39 mouse cellular contexts compared by ENCODE assay signal in the genomic region with DNA sequence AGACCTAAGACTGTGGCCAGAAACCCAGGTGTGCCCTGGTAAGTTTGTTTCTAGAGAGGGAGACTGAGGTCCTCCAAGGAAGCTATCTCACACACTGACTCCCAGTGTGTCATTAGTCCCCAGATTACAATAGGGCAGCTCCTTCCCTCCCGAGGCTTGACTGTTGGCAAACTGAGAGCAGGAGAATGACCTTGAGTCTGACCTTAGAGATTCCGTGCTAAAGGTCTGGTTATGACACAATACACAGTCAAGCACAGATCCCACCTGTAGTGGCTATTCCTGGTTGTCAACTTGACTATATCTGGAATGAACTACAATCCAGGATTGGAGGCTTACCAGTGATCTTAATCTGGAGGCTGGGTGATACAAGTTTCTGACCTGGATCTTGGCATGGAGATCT. TPM values are rescaled to one million over a fixed set of nuclear protein-coding genes. Genes with fewer than 3 reads are reported as not detected.
"Had no signal": no experiment of that assay in that cellular context is flagged by ENCODE, and none has a peak within 500 bp of the region (broad histone marks: within the 10 kb centered on the region; RNA-seq: fewer than 3 reads in every experiment).

No protein-coding gene starts in this region.

- H3K9ac ChIP-seq: embryonic facial prominence, embryonic 12.5 days; embryonic facial prominence, embryonic 13.5 days; embryonic facial prominence, embryonic 15.5 days; forebrain, embryonic 12.5 days; forebrain, embryonic 13.5 days; forebrain, embryonic 15.5 days; forebrain, postnatal 0 days had no signal

- H3K4me1 ChIP-seq: embryonic facial prominence, embryonic 12.5 days; embryonic facial prominence, embryonic 13.5 days; embryonic facial prominence, embryonic 15.5 days; forebrain, embryonic 12.5 days; forebrain, embryonic 13.5 days; forebrain, embryonic 15.5 days had no signal

- H3K36me3 ChIP-seq: embryonic facial prominence, embryonic 12.5 days; embryonic facial prominence, embryonic 13.5 days; embryonic facial prominence, embryonic 15.5 days had no signal

- H3K4me2 ChIP-seq: embryonic facial prominence, embryonic 12.5 days; embryonic facial prominence, embryonic 13.5 days; embryonic facial prominence, embryonic 15.5 days; forebrain, embryonic 12.5 days; forebrain, embryonic 13.5 days; forebrain, embryonic 15.5 days had no signal

- H3K9me3 ChIP-seq: embryonic facial prominence, embryonic 10.5 days; embryonic facial prominence, embryonic 12.5 days; embryonic facial prominence, embryonic 13.5 days; embryonic facial prominence, embryonic 15.5 days; forebrain, embryonic 10.5 days; forebrain, embryonic 12.5 days; forebrain, embryonic 13.5 days; forebrain, embryonic 15.5 days had no signal

- DNase-seq: cerebellum, adult 2 months; cerebellum, adult 8-10 months; cerebellum, adult 9-10 months; cerebellum, adult 9-11 months; cerebellum, postnatal 10 days; cerebellum, postnatal 14 days; cerebellum, postnatal 25 days; cerebellum, postnatal 36 days; embryo, embryonic 11 days; forebrain, postnatal 0 days; gastrocnemius, adult 2 months; gastrocnemius, postnatal 10 days; gastrocnemius, postnatal 14 days; gastrocnemius, postnatal 25 days; gastrocnemius, postnatal 36 days; heart, adult 11 months; heart, adult 18-20 months had no signal

- ATAC-seq: forebrain, embryonic 13.5 days; forebrain, embryonic 14.5 days; forebrain, embryonic 15.5 days; forebrain, embryonic 16.5 days; forebrain, postnatal 0 days had no signal

- H3K27me3 ChIP-seq: embryonic facial prominence, embryonic 12.5 days; embryonic facial prominence, embryonic 13.5 days; embryonic facial prominence, embryonic 15.5 days; forebrain, embryonic 12.5 days; forebrain, embryonic 13.5 days; forebrain, embryonic 15.5 days had no signal

- H3K4me3 ChIP-seq: embryonic facial prominence, embryonic 10.5 days; embryonic facial prominence, embryonic 12.5 days; embryonic facial prominence, embryonic 13.5 days; embryonic facial prominence, embryonic 15.5 days; erythroblast, embryonic 14.5 days; forebrain, embryonic 10.5 days; forebrain, embryonic 12.5 days; forebrain, embryonic 13.5 days; forebrain, embryonic 15.5 days; gastrocnemius, adult 2 months had no signal

- H3K27ac ChIP-seq: embryonic facial prominence, embryonic 10.5 days; embryonic facial prominence, embryonic 12.5 days; embryonic facial prominence, embryonic 13.5 days; embryonic facial prominence, embryonic 15.5 days; forebrain, embryonic 10.5 days; forebrain, embryonic 12.5 days; forebrain, embryonic 13.5 days; forebrain, embryonic 15.5 days; gastrocnemius, adult 2 months had no signal

RNA-seq across cellular contexts. Expression of a gene that starts 23.9 kb away (rescaled TPM):
- total RNA-seq: common myeloid progenitor, adult 5-6 weeks; forebrain, postnatal 0 days; gastrocnemius, adult 18-20 months; gastrocnemius, adult 2 months; gastrocnemius, adult 8-10 months; gastrocnemius, postnatal 10 days; gastrocnemius, postnatal 14 days; gastrocnemius, postnatal 25 days; gastrocnemius, postnatal 36 days; gastrocnemius, postnatal 4 days; granulocyte monocyte progenitor cell, adult 5-6 weeks; heart, adult 18-20 months had no signal
- polyA plus RNA-seq: cerebellum, adult 2 months; cortical plate, adult 2 months; embryonic facial prominence, embryonic 10.5 days; embryonic facial prominence, embryonic 11.5 days; embryonic facial prominence, embryonic 12.5 days; embryonic facial prominence, embryonic 13.5 days; embryonic facial prominence, embryonic 14.5 days; embryonic facial prominence, embryonic 15.5 days; erythroblast, embryonic 14.5 days; forebrain, embryonic 10.5 days; forebrain, embryonic 11.5 days; forebrain, embryonic 12.5 days; forebrain, embryonic 13.5 days; forebrain, embryonic 14.5 days; forebrain, embryonic 15.5 days; forebrain, embryonic 16.5 days; forebrain, postnatal 0 days; frontal cortex, adult 2 months; gonadal fat pad, adult 2 months had no signal
